Mouse (Mus musculus) spleen, adult 2 months (tissue): ENCODE results near the gene Ushbp1. TPM values are rescaled to one million over a fixed set of nuclear protein-coding genes. Genes with fewer than 3 reads are reported as not detected.

Experiments used
- DNase-seq, 2 experiments: peaks; one replicate each; pipeline versions ENCODE4 v3.0.0 to v3.0.0-alpha.2; 2012 to 2021; ENCODE audit warnings: low spot score in 2 of 2, low read depth in 1 of 2
- H3K27ac ChIP-seq: fragments of 200-500 bp; 2 replicates; pipeline ENCODE4 v1.5.1; 2012; ENCODE audit warnings: low read length, inconsistent platforms; ENCODE audit not compliant: insufficient read depth
- H3K27me3 ChIP-seq: fragments of 200-500 bp; 2 replicates; pipeline ENCODE4 v1.6.1; 2012; ENCODE audit warnings: mild to moderate bottlenecking, moderate library complexity, low read length, inconsistent platforms; ENCODE audit not compliant: control insufficient read depth, insufficient read depth
- H3K36me3 ChIP-seq: fragments of 200-500 bp; 2 replicates; pipeline ENCODE4 v1.6.1; 2012; ENCODE audit warnings: mild to moderate bottlenecking, low read length, inconsistent platforms; ENCODE audit not compliant: control insufficient read depth, insufficient read depth
- H3K4me1 ChIP-seq: fragments of 200-500 bp; 2 replicates; pipeline ENCODE4 v1.6.1; 2011; ENCODE audit warnings: inconsistent platforms; ENCODE audit not compliant: control insufficient read depth, insufficient read depth, insufficient read length
- H3K4me3 ChIP-seq: fragments of 200-500 bp; 2 replicates; pipeline ENCODE4 v1.5.1; 2011; ENCODE audit warnings: mild to moderate bottlenecking, inconsistent platforms; ENCODE audit not compliant: insufficient read depth, insufficient read length; ENCODE audit errors: extremely low read depth
- CTCF ChIP-seq: fragments of 200-500 bp; IDR thresholded peaks from 2 replicates; pipeline ENCODE4 v1.5.1; 2011; ENCODE audit warnings: mild to moderate bottlenecking, inconsistent platforms; ENCODE audit not compliant: insufficient read depth, insufficient read length, insufficient replicate concordance; ENCODE audit errors: extremely low read depth
- POLR2A ChIP-seq: fragments of 200-500 bp; IDR thresholded peaks from 2 replicates; pipeline ENCODE4 v1.6.1; 2011; ENCODE audit warnings: low read depth, low read length, inconsistent platforms
- WGBS: fragments of 180-500 bp; shearing (Covaris S2); methylation state at CpG from one replicate; pipeline ENCODE4 v1.1.7; 2018; 5-methylcytosine and 5-hydroxymethylcytosine counted together
- polyA plus RNA-seq: library from polyadenylated mRNA; depleted of rRNA; stranded (reverse); fragments of >200 nt; gene quantifications from 2 replicates; pipeline ENCODE4 v1.2.3, GENCODE M21; 2012

Ushbp1 gene
- polyA plus RNA-seq, 1 experiment: 18.4 TPM

- Histone ChIP-seq H3K4me1 (peaks cover 16% of the 10 kb centered on the region), H3K4me3 (no peak overlapping the region)
- TF ChIP-seq CTCF (no peak), POLR2A (no peak)
These were observed 12.6 kb upstream of the Ushbp1 start for GRCm38 (mm10) chr8:71408231-71408630.

GRCm38 (mm10) chr8:71407441-71407840 is 11.8 kb upstream of the Ushbp1 start:
- no peak for TF ChIP-seq POLR2A
- TF ChIP-seq CTCF: no peak
- no peak overlapping the region for H3K4me3 ChIP-seq
- H3K4me1 ChIP-seq: peaks cover 16% of the 10 kb centered on the region
- WGBS: 93% methylated on average over 14 of the region's 14 CpGs
- no peak for DNase-seq
- H3K27ac ChIP-seq: no peak overlapping the region
- no peaks in the 10 kb centered on the region for H3K27me3 ChIP-seq
- no peaks in the 10 kb centered on the region for H3K36me3 ChIP-seq

More at GRCm38 (mm10) chr8:71408231-71408630, 12.6 kb upstream of the Ushbp1 start:
- H3K27ac ChIP-seq: no peak overlapping the region
- no peak for DNase-seq
- WGBS: 95% methylated on average over 4 of the region's 4 CpGs
- no peaks in the 10 kb centered on the region for H3K27me3 ChIP-seq
- H3K36me3 ChIP-seq: no peaks in the 10 kb centered on the region

GRCm38 (mm10) chr8:71406099-71407015 is 10.8 kb upstream of the Ushbp1 start:
- TF ChIP-seq CTCF (peak; percentile 67; the same call in 1 of the 2 replicates), POLR2A (no peak)
- Histone ChIP-seq H3K27me3 (no peaks in the 10 kb centered on the region), H3K36me3 (no peaks in the 10 kb centered on the region), H3K4me1 (peaks cover 13% of the 10 kb centered on the region), H3K27ac (no peak overlapping the region), H3K4me3 (peak overlapping the region; percentile 46)
- DNase-seq: peak; percentile 11 to 61
- WGBS: under 1% methylated on average over 55 of the region's 55 CpGs

- H3K36me3 ChIP-seq: no peaks in the 10 kb centered on the region
These were observed 9.9 kb upstream of the Ushbp1 start, which contains the start of gene Ankle1 for GRCm38 (mm10) chr8:71405401-71406098. TSS of gene Ankle1 (plus strand) at chr8:71406010.

DNA sequence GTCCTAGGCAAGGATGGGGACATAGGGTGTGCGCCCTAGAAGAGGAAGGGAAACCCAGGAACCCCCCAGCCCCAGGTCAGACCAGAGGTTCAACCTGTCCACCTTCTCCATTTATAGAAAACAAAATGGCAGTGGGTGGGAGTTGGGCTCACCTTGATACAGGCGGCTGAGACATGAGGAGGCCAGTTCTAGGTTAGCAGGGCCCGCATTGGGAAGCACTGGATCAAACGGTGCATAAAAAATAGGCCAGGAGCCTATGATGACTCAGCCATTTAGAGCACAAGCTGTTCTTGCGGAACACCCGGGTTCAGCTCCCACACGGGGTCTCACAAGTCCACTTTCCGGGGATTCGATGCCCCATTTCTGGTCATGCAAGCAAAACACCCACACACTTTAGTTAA is 9.3 kb upstream of the Ushbp1 start:
- Histone ChIP-seq H3K27ac (no peak overlapping the region), H3K36me3 (no peaks in the 10 kb centered on the region), H3K27me3 (no peaks in the 10 kb centered on the region), H3K4me1 (peaks cover 13% of the 10 kb centered on the region), H3K4me3 (no peak overlapping the region)
- 71% methylated on average over 9 of the region's 9 CpGs for WGBS
- TF ChIP-seq CTCF (no peak), POLR2A (no peak)
- no peak for DNase-seq

More at GRCm38 (mm10) chr8:71405401-71406098, 9.9 kb upstream of the Ushbp1 start, which contains the start of gene Ankle1:
- peak; percentile 72 to 92 for DNase-seq
- peaks cover 13% of the 10 kb centered on the region for H3K4me1 ChIP-seq
- H3K27ac ChIP-seq: no peak within 1 kb of the TSS
- no peak for TF ChIP-seq POLR2A
- TF ChIP-seq CTCF: peak; percentile 51; the same call in 1 of the 2 replicates
- H3K4me3 ChIP-seq: peak within 1 kb of the TSS; percentile 46
- H3K27me3 ChIP-seq: no peaks in the 10 kb centered on the region
- WGBS: 12% methylated on average over 33 of the region's 33 CpGs

DNA sequence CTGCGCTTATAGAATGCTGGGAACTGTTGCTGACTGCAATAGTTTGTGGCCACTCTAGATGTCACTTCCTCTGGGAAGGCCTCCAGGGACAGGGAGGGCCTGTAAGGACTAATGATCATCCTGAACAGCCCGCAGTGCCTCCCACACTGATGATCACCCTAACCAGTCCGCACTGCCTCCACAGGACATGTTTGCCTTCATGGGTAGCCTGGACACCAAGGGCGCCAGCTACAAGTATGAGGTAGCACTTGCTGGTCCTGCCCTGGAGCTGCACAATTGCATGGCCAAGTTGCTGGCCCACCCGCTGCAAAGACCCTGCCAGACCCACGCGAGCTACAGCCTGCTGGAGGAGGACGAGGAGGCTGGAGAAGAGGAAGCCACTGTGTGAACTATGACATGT is 8.4 kb upstream of the Ushbp1 start:
- Histone ChIP-seq H3K36me3 (0 out of 2 replicates have a peak, but pooled peaks cover 3% of the 10 kb centered on the region), H3K27me3 (no peaks in the 10 kb centered on the region), H3K27ac (no peak overlapping the region), H3K4me1 (peaks cover 13% of the 10 kb centered on the region), H3K4me3 (no peak overlapping the region)
- WGBS: 92% methylated on average over 8 of the region's 8 CpGs
- TF ChIP-seq CTCF: no peak
- TF ChIP-seq POLR2A: no peak
- no peak for DNase-seq
